Mouse (Mus musculus) forebrain, embryonic 16.5 days (tissue): ENCODE data around the gene Ewsr1. TPM values are rescaled to one million over a fixed set of nuclear protein-coding genes. Genes with fewer than 3 reads are reported as not detected.

Experiments
- ATAC-seq: fragments of 200-750 bp; cut with Nextera tagmentation; 2 replicates; pipeline ENCODE4 v1.8.0; 2017; ENCODE audit warnings: mild to moderate bottlenecking, moderate library complexity
- H3K27ac ChIP-seq: fragments of 300-500 bp; sonication (generic); 2 replicates; pipeline ENCODE4 v1.5.1; 2014; ENCODE audit warnings: low read length, control low read depth
- H3K27me3 ChIP-seq: fragments of 300-500 bp; sonication (generic); replicated peaks from 2 replicates; pipeline ENCODE4 v1.6.1; 2014; ENCODE audit warnings: low read length; ENCODE audit not compliant: control insufficient read depth, insufficient read depth
- H3K36me3 ChIP-seq: fragments of 300-500 bp; sonication (generic); 2 replicates; pipeline ENCODE4 v1.6.1; 2014; ENCODE audit not compliant: control insufficient read depth, insufficient read depth
- H3K4me1 ChIP-seq: fragments of 300-500 bp; sonication (generic); replicated peaks from 2 replicates; pipeline ENCODE4 v1.6.1; 2014; ENCODE audit warnings: low read length; ENCODE audit not compliant: control insufficient read depth, insufficient read depth
- H3K4me2 ChIP-seq: fragments of 300-500 bp; sonication (generic); 2 replicates; pipeline ENCODE4 v1.6.1; 2014; ENCODE audit warnings: mild to moderate bottlenecking, low read length, control low read depth
- H3K4me3 ChIP-seq: fragments of 300-500 bp; sonication (generic); replicated peaks from 2 replicates; pipeline ENCODE4 v1.5.1; 2014; ENCODE audit warnings: mild to moderate bottlenecking, low read length, control low read depth
- H3K9ac ChIP-seq: fragments of 300-500 bp; sonication (generic); replicated peaks from 2 replicates; pipeline ENCODE4 v1.6.1; 2014; ENCODE audit warnings: low read depth, low read length, control low read depth
- H3K9me3 ChIP-seq: fragments of 300-500 bp; sonication (generic); 2 replicates; pipeline ENCODE4 v1.6.1; 2016; ENCODE audit warnings: low read length; ENCODE audit not compliant: control insufficient read depth
- WGBS: fragments of 180-500 bp; shearing (Covaris S2); extraction: QIAGEN DNeasy Blood & Tissue Kit; methylation state at CpG from one replicate; pipeline ENCODE4 v1.1.7; 2014; 5-methylcytosine and 5-hydroxymethylcytosine counted together
- microRNA-seq: library from miRNA; unstranded; fragments of <30 nt; microRNA quantifications from one replicate; pipeline ENCODE4, GENCODE M21; 2017
- polyA plus RNA-seq: library from polyadenylated mRNA; unstranded; fragments of >200 nt; fragmentation: Nextera tagmentation; extraction: Ambion mirVana; gene quantifications from 2 replicates; pipeline ENCODE4 v1.2.1, GENCODE M21; 2015

The Ewsr1 gene
- polyA plus RNA-seq, 1 experiment from 2014 or later: 814 TPM

DNA sequence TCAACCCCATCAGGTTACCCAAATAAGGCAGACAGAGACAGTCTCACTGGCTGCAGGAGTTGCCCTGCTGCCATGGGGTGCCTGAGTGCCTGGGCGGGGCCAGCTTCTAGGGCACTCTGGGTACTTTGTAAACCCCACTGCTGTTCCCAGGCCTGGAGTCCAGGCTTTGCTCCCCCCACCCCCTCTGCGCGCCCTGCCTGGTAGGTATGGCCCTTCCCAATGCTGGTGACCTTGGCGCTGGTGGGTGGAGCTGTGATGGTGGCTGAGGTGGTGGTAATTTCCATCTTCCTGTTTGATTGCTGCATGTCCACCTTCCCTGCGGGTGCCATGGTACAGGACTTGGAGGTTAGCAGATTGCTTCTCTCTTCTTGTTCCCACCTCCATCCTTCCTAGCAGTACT is 58.5 kb downstream of the Ewsr1 start:
- no peaks in the 10 kb centered on the region for H3K9me3 ChIP-seq
- peaks cover 21% of the 10 kb centered on the region for H3K36me3 ChIP-seq
- H3K9ac ChIP-seq: no peak overlapping the region
- 89% methylated on average over 5 of the region's 5 CpGs for WGBS
- ATAC-seq: no peak
- no peak overlapping the region for H3K27ac ChIP-seq
- H3K4me1 ChIP-seq: no peaks in the 10 kb centered on the region
- no peak overlapping the region for H3K4me3 ChIP-seq
- H3K27me3 ChIP-seq: no peaks in the 10 kb centered on the region
- H3K4me2 ChIP-seq: no peak overlapping the region

DNA sequence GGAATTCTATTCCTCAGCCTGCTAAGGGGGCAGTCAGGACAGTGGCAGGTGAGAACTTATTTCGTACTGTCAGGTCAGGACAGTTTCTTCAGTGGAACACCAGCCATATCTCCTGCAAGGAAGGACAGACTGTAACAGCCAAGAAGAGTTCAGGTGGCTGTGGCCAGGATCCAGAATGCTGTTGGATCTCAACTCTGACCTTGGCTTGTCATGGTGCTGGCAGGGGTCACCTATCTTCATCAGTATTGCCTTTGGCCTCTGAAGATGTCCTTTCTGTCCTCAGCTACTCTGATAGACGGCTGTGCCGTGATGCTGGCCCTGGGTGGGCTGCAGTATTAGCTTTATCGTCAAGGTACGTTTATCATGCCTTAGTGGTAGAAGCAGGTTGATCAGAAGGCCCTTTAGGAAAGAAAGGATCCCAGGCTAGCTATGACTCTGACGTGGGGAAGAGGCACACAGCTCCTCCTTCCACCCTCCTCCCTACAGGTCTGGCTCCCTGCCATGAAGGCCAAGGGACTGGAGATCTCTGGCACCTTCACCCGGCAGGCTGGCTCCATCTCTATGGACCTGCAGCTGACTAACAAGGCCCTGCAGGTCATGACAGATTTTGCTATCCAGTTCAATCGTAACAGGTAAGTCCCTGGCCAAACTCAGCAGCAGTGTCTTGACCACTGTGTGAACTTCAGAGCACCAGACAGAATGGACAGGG is 61.8 kb downstream of the Ewsr1 start:
- Histone ChIP-seq H3K4me1 (no peaks in the 10 kb centered on the region; the same call in 1 of the 2 replicates), H3K36me3 (peaks cover 32% of the 10 kb centered on the region), H3K27ac (no peak overlapping the region), H3K9ac (no peak overlapping the region), H3K4me3 (no peak overlapping the region), H3K4me2 (no peak overlapping the region), H3K9me3 (no peaks in the 10 kb centered on the region), H3K27me3 (no peaks in the 10 kb centered on the region)
- WGBS: 77% methylated on average over 8 of the region's 8 CpGs
- no peak for ATAC-seq

DNA sequence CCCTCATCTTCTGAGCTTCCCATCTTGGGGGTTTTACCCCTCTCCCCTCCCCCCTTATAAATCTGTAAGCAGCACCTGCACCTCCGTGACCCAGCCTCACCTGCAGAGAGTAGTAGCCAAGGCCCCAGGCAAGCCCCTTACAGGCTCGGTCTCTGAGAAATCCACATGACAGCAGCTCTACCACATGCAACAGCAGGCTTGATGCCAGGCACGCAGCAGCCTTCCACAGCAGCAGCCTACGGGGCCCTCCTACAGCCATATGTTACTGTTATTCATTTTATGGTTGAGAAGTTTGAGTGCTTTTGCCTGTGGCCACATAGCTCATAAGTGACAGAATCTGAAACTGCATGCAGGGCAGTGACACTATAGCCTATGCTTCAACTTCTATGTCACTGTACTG is 63.6 kb downstream of the Ewsr1 start:
- Histone ChIP-seq H3K4me3 (no peak overlapping the region), H3K4me1 (no peaks in the 10 kb centered on the region; the same call in 1 of the 2 replicates), H3K9me3 (no peaks in the 10 kb centered on the region), H3K36me3 (peaks cover 40% of the 10 kb centered on the region), H3K27ac (no peak overlapping the region), H3K4me2 (no peak overlapping the region), H3K27me3 (no peaks in the 10 kb centered on the region), H3K9ac (no peak overlapping the region)
- WGBS: 81% methylated on average over 4 of the region's 4 CpGs
- ATAC-seq: no peak

DNA sequence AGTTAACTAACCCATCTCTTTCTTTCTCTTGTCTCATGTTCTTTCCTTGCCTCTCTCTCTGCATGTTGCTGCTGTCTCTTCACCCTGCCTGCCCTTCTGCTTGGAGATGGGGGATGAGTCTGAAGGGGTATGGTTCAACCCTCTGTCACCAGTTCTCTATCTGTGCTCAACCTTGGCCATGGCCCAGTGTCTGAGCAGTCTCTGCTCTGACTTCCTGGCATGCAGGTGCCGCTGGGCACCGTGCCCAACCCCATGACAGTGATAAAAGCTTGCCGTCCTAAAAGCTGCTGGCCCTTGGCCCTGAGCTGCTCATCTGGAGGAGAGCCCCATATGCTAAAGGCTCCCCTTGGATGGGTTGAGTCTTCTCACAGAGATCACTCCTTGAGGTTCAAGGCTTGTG is 65.9 kb downstream of the Ewsr1 start:
- H3K9ac ChIP-seq: no peak overlapping the region
- H3K4me2 ChIP-seq: no peak overlapping the region
- peaks cover 38% of the 10 kb centered on the region for H3K36me3 ChIP-seq
- H3K4me3 ChIP-seq: no peak overlapping the region
- WGBS: 79% methylated on average over 3 of the region's 3 CpGs
- H3K27ac ChIP-seq: no peak overlapping the region
- no peaks in the 10 kb centered on the region; the same call in 1 of the 2 replicates for H3K4me1 ChIP-seq
- no peak for ATAC-seq
- no peaks in the 10 kb centered on the region for H3K27me3 ChIP-seq
- no peaks in the 10 kb centered on the region for H3K9me3 ChIP-seq

DNA sequence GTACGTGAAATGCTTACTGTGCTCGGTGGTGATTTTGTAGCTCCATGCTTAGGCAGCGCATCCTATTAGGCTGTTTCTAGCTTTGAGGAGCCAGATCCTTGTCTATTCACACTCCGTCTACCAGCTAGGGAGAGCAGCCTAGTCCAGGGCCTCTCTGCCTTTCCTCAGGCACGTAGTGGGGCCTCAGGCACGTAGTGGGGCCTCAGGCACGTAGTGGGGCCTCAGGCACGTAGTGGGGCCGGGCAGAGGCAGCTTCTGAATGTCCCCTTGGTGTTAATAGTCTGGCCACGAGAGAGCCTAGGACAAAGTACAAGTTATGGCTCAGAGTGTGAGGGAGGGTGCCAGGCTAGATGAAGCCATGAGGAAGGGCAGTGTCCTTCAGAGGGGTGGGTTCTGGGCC is 66.4 kb downstream of the Ewsr1 start:
- peaks cover 38% of the 10 kb centered on the region for H3K36me3 ChIP-seq

DNA sequence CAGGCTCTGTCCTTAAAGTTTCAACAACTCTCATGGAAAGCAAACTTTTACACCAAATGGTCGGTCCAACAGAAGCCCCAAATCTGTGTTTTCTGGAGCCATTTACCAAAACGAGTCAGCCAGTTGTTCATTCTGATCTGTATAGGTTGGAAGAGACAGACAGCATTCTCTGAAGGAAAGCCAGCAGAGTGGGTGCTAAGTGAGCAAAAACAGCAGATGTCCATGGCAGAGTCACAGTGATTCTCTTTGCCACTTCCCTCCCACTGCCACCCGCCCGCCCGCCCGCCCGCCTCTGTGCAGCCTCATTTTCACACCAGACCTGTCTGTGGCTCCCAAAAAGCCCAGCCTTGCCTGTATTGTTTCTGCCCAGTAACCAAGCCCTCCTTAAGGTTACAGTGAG is 70.8 kb downstream of the Ewsr1 start:
- no peak overlapping the region for H3K27ac ChIP-seq
- H3K4me2 ChIP-seq: no peak overlapping the region
- WGBS: 82% methylated on average over 7 of the region's 7 CpGs
- H3K9me3 ChIP-seq: no peaks in the 10 kb centered on the region
- no peaks in the 10 kb centered on the region for H3K4me1 ChIP-seq
- no peak for ATAC-seq
- H3K4me3 ChIP-seq: no peak overlapping the region
- H3K9ac ChIP-seq: no peak overlapping the region
- no peaks in the 10 kb centered on the region for H3K27me3 ChIP-seq
- peaks cover 46% of the 10 kb centered on the region for H3K36me3 ChIP-seq

More for the DNA sequence above, 66.4 kb downstream of the Ewsr1 start:
- 90% methylated on average over 10 of the region's 10 CpGs for WGBS
- Histone ChIP-seq H3K27me3 (no peaks in the 10 kb centered on the region), H3K4me2 (no peak overlapping the region), H3K9me3 (no peaks in the 10 kb centered on the region), H3K27ac (no peak overlapping the region), H3K4me3 (no peak overlapping the region), H3K9ac (no peak overlapping the region), H3K4me1 (no peaks in the 10 kb centered on the region; the same call in 1 of the 2 replicates)
- no peak for ATAC-seq

DNA sequence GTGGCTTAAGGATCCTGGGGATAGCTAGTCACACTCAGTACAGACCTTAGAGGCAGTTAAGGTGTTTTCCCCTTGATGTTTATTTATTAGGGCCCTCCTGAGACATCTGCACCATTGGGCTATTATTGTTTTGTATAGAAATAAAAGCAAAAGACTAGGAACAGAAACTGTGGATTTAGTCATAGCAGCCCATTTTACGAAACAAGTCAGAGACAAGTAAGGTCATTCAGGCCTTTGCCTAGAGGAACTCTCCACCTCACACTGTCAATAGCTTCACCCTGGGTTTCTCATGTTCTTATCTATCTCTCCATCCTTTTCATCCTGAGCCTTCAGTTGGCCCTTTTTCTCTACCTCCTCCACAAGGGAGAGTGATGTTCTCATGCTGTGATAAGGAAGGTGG is 74.0 kb downstream of the Ewsr1 start:
- no peaks in the 10 kb centered on the region for H3K9me3 ChIP-seq
- no peaks in the 10 kb centered on the region for H3K27me3 ChIP-seq
- no peak overlapping the region for H3K27ac ChIP-seq
- H3K36me3 ChIP-seq: peaks cover 37% of the 10 kb centered on the region
- no peak overlapping the region for H3K9ac ChIP-seq
- no peak overlapping the region for H3K4me2 ChIP-seq
- WGBS: 100% methylated on average over 1 of the region's 1 CpGs
- H3K4me1 ChIP-seq: no peaks in the 10 kb centered on the region
- no peak for ATAC-seq
- no peak overlapping the region for H3K4me3 ChIP-seq

Small RNA genes lying within 50 kb of the gene (microRNA-seq; reads per million reads assigned to microRNA genes)
- gene Gm47296: not detected

Other genes with a start within 250 kb of the Ewsr1 start
- 72.9 and 76.7 TPM in 2 replicates for gene Nf2, start 249.7 kb downstream of the Ewsr1 start, polyA plus RNA-seq
- gene Nipsnap1, start 225.3 kb downstream of the Ewsr1 start, polyA plus RNA-seq: 126 and 147 TPM in 2 replicates
- 66.6 and 73.6 TPM in 2 replicates for gene Thoc5, start 203.9 kb downstream of the Ewsr1 start, polyA plus RNA-seq
- 0.94 and 1.1 TPM in 2 replicates for gene Nefh, start 151.2 kb downstream of the Ewsr1 start, polyA plus RNA-seq
- gene Ap1b1, start 112.4 kb downstream of the Ewsr1 start, polyA plus RNA-seq: 90.6 and 92.1 TPM in 2 replicates
- 0.45 and 0.76 TPM in 2 replicates for gene Rasl10a, start 41.1 kb downstream of the Ewsr1 start, polyA plus RNA-seq
- 17.2 and 18.4 TPM in 2 replicates for gene Gas2l1, start 33.9 kb downstream of the Ewsr1 start, polyA plus RNA-seq
- gene Rhbdd3, start 340 bp downstream of the Ewsr1 start, polyA plus RNA-seq: 25.1 and 33.0 TPM in 2 replicates
- 22.4 and 27.3 TPM in 2 replicates for gene Emid1, start 53.0 kb upstream of the Ewsr1 start, polyA plus RNA-seq
- 4.7 and 6.3 TPM in 2 replicates for gene Kremen1, start 162.3 kb upstream of the Ewsr1 start, polyA plus RNA-seq